Mouse (Mus musculus): Measurements from ENCODE around the gene Kcnt1. TPM values are rescaled to one million over a fixed set of nuclear protein-coding genes. Genes with fewer than 3 reads are reported as not detected.
"Not testable (repeated sequence)": the region's sequence is repeated elsewhere in the genome, so short reads cannot be mapped to it uniquely, and the experiment has no call there.

Gene Kcnt1
- total RNA-seq (2021), result 4.9 and 6.4 TPM in 2 replicates
- long read RNA-seq, experiment 1, partial matches to known transcripts, result 0 of 1 reads
- long read RNA-seq, experiment 1, other reads (novel, unspliced or antisense), result 1 of 1 reads
- long read RNA-seq, experiment 2, partial matches to known transcripts, result 0 of 1 reads
- long read RNA-seq, experiment 2, other reads (novel, unspliced or antisense), result 1 of 1 reads

GRCm38 (mm10) chr2:25863337-25864131 is at the start of gene Kcnt1:
TSS of gene Kcnt1 (plus strand) at chr2:25863734.
- DNase-seq, result peak; percentile 80

- not testable (repeated sequence) for DNase-seq
Observed at GRCm38 (mm10) chr2:25815748-25816147, 47.8 kb upstream of the Kcnt1 start, which contains the start of gene Glt6d1. TSS of gene Glt6d1 (minus strand) at chr2:25815848.

GRCm38 (mm10) chr2:25822806-25823205 is 40.7 kb upstream of the Kcnt1 start, which contains the start of gene Lcn9:
TSS of gene Lcn9 (plus strand) at chr2:25823153.
- DNase-seq, result peak; percentile 14

GRCm38 (mm10) chr2:25824751-25825150 is 38.8 kb upstream of the Kcnt1 start:
- no peak for DNase-seq

- no peak for DNase-seq
Observed at GRCm38 (mm10) chr2:25828344-25828947, 35.1 kb upstream of the Kcnt1 start.

- no peak for DNase-seq
Observed at GRCm38 (mm10) chr2:25830786-25831185, 32.7 kb upstream of the Kcnt1 start.

- peak; percentile 83 for DNase-seq
Observed at GRCm38 (mm10) chr2:25836291-25836690, 27.2 kb upstream of the Kcnt1 start.

GRCm38 (mm10) chr2:25842161-25842560 is 21.4 kb upstream of the Kcnt1 start:
- DNase-seq, result peak; percentile 44

GRCm38 (mm10) chr2:25842758-25843157 is 20.8 kb upstream of the Kcnt1 start:
- no peak for DNase-seq

GRCm38 (mm10) chr2:25844097-25844496 is 19.4 kb upstream of the Kcnt1 start:
- DNase-seq, result no peak

- no peak for DNase-seq
Observed at GRCm38 (mm10) chr2:25846516-25846915, 17.0 kb upstream of the Kcnt1 start.

GRCm38 (mm10) chr2:25847226-25847625 is 16.3 kb upstream of the Kcnt1 start, which contains the start of gene Sohlh1:
TSS of gene Sohlh1 (minus strand) at chr2:25847248.
- DNase-seq, result no peak

- peak; percentile 83 for DNase-seq
Observed at GRCm38 (mm10) chr2:25850330-25850729, 13.2 kb upstream of the Kcnt1 start.

GRCm38 (mm10) chr2:25852626-25853025 is 10.9 kb upstream of the Kcnt1 start:
- peak; percentile 43 for DNase-seq

- DNase-seq, result no peak
Observed at GRCm38 (mm10) chr2:25853998-25854397, 9.5 kb upstream of the Kcnt1 start.

GRCm38 (mm10) chr2:25859891-25860290 is 3.6 kb upstream of the Kcnt1 start:
- DNase-seq, result no peak

GRCm38 (mm10) chr2:25862038-25862437 is 1.5 kb upstream of the Kcnt1 start:
- DNase-seq, result no peak

GRCm38 (mm10) chr2:25862696-25863270 is 751 bp upstream of the Kcnt1 start:
- no peak for DNase-seq

GRCm38 (mm10) chr2:25864230-25864629 is 696 bp downstream of the Kcnt1 start:
- no peak for DNase-seq

- peak; percentile 29 for DNase-seq
Observed at GRCm38 (mm10) chr2:25865412-25865811, 1.9 kb downstream of the Kcnt1 start.

- DNase-seq, result peak; percentile 58
Observed at GRCm38 (mm10) chr2:25866656-25867055, 3.1 kb downstream of the Kcnt1 start.

- no peak for DNase-seq
Observed at GRCm38 (mm10) chr2:25877250-25877735, 13.8 kb downstream of the Kcnt1 start.

All from adrenal gland, postnatal 14 days (tissue).